Mouse (Mus musculus) spleen, adult 2 months (tissue): ENCODE results near the gene Ints6l.
A peak's percentile ranks its signal among the peaks of the same experiment; 100 is the strongest.

Experiments
- CTCF ChIP-seq: fragments of 200-500 bp; IDR thresholded peaks from 2 replicates; pipeline ENCODE4 v1.5.1; 2011; ENCODE audit warnings: mild to moderate bottlenecking, inconsistent platforms; ENCODE audit not compliant: insufficient read depth, insufficient read length, insufficient replicate concordance; ENCODE audit errors: extremely low read depth
- POLR2A ChIP-seq: fragments of 200-500 bp; IDR thresholded peaks from 2 replicates; pipeline ENCODE4 v1.6.1; 2011; ENCODE audit warnings: low read depth, low read length, inconsistent platforms

DNA sequence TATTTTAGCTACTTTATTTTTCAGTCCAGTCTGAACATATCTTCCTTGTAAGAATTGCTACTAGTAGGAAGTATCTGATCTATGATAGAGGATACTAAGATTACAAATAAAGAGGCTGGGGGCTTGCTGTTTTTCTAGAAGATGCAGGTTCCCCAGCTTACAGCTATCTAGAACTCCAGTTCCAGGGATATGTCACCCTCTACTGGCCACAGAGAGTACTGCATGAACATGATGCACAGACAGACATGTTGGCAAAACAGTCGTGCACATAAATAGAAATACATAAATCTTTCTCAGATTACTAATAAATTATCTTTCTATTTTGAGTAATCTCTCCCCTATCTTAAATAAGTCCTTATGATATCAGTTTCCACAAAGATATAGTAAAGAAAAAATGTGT lies 35.1 kb downstream of the Ints6l start:
- TF ChIP-seq CTCF (peak; percentile 37; the same call in 1 of the 2 replicates), POLR2A (no peak)
